Mouse (Mus musculus) embryonic fibroblast, embryonic 13.5 days (primary cell): ENCODE measurements at regions not wholly inside any gene's neighbourhood (a gene's known extent, or its start where the extent isn't known, plus 50 kb on each side); places are given as distances from the start of the nearest gene placed in this dataset.

Source experiments
- CTCF ChIP-seq: IDR thresholded peaks from 2 replicates; pipeline ENCODE4 v1.5.1; 2011; ENCODE audit warnings: mild to moderate bottlenecking, control low read depth, low read length, moderate library complexity, borderline replicate concordance; ENCODE audit not compliant: insufficient read depth
- POLR2A ChIP-seq: IDR thresholded peaks from 2 replicates; pipeline ENCODE4 v1.6.1; 2011; ENCODE audit warnings: low read depth, mild to moderate bottlenecking, control low read depth, low read length, moderate library complexity

GRCm38 (mm10) chr5:136628502-136628901, 61.2 kb upstream of the Cux1 start:
- TF ChIP-seq POLR2A (no peak), CTCF (no peak)
